Comparison of ENCODE assay signal across 8 mouse cellular contexts in genomic region chr3:52601011-52601745, GRCm38 (mm10).
A peak's percentile ranks its signal among the peaks of the same experiment; 100 is the strongest.
DNase-seq lines count a peak whose midpoint lies in the region; ATAC-seq lines count a peak whose summit lies in the region.
"Had no signal": no experiment of that assay in that cellular context is flagged by ENCODE, and none has a peak within 500 bp of the region (broad histone marks: within the 10 kb centered on the region; RNA-seq: fewer than 3 reads in every experiment).

No protein-coding gene starts in this region.

- no peaks in the 10 kb centered on the region for H3K27me3 ChIP-seq in neural tube, embryonic 15.5 days (replicated peaks)
- H3K27me3 ChIP-seq in forebrain, embryonic 13.5 days = no peaks in the 10 kb centered on the region
- H3K27me3 ChIP-seq: limb, embryonic 13.5 days had no signal

- WGBS in neural tube, embryonic 15.5 days = 89% methylated on average over 21 of the region's 21 CpGs
- WGBS in forebrain, embryonic 13.5 days = 94% methylated on average over 21 of the region's 21 CpGs

- no peaks in the 10 kb centered on the region for H3K9me3 ChIP-seq in neural tube, embryonic 15.5 days (replicated peaks)
- H3K9me3 ChIP-seq in forebrain, embryonic 13.5 days (replicated peaks) = no peaks in the 10 kb centered on the region
- H3K9me3 ChIP-seq: limb, embryonic 13.5 days had no signal

- H3K4me2 ChIP-seq in neural tube, embryonic 15.5 days = no peak overlapping the region
- H3K4me2 ChIP-seq in forebrain, embryonic 13.5 days = no peak overlapping the region
- H3K4me2 ChIP-seq: limb, embryonic 13.5 days had no signal

- no peak for ATAC-seq in neural tube, embryonic 15.5 days (ENCODE audit: low FRiP score)
- ATAC-seq in forebrain, embryonic 13.5 days = no peak

- no peaks in the 10 kb centered on the region for H3K36me3 ChIP-seq in neural tube, embryonic 15.5 days
- H3K36me3 ChIP-seq in forebrain, embryonic 13.5 days (ENCODE audit: poor library complexity, severe bottlenecking) = no peaks in the 10 kb centered on the region
- H3K36me3 ChIP-seq: limb, embryonic 13.5 days had no signal

- H3K27ac ChIP-seq in neural tube, embryonic 15.5 days (replicated peaks) = no peak overlapping the region
- H3K27ac ChIP-seq in forebrain, embryonic 13.5 days = no peak overlapping the region
- H3K27ac ChIP-seq: limb, embryonic 13.5 days had no signal

- no peak overlapping the region for H3K9ac ChIP-seq in neural tube, embryonic 15.5 days (replicated peaks)
- no peak overlapping the region for H3K9ac ChIP-seq in forebrain, embryonic 13.5 days
- H3K9ac ChIP-seq: limb, embryonic 13.5 days had no signal

- no peak overlapping the region for H3K4me3 ChIP-seq in neural tube, embryonic 15.5 days (replicated peaks)
- H3K4me3 ChIP-seq in forebrain, embryonic 13.5 days = no peak overlapping the region
- H3K4me3 ChIP-seq: limb, embryonic 13.5 days had no signal

- peaks cover 8% of the 10 kb centered on the region; the same call in 1 of the 2 replicates for H3K4me1 ChIP-seq in neural tube, embryonic 15.5 days
- H3K4me1 ChIP-seq in forebrain, embryonic 13.5 days = peaks cover 15% of the 10 kb centered on the region

- DNase-seq in adrenal gland, adult 18-20 months (ENCODE audit: low spot score in 2 of 2) = peak; percentile 25 to 70
- peak; percentile 12 to 16 for DNase-seq in adrenal gland, postnatal 4 days (ENCODE audit: low spot score in 2 of 2)
- peak; percentile 29 to 44 for DNase-seq in frontal cortex, postnatal 25 days (ENCODE audit: low spot score in 2 of 2)
- DNase-seq in layer of hippocampus, adult 9-11 months = peak; percentile 74
- DNase-seq in ovary, postnatal 14 days (ENCODE audit: low spot score) = peak; percentile 34

Comparison
In these comparisons a context has a peak if more than half of its experiments do, and no peak if none do; other contexts are left out.
1. DNase-seq: peak in every context shown above with its lines; median percentile 74 in layer of hippocampus, adult 9-11 months; 48 in adrenal gland, adult 18-20 months; 36 in frontal cortex, postnatal 25 days; 34 in ovary, postnatal 14 days; 14 in adrenal gland, postnatal 4 days.